Mouse (Mus musculus) spleen, adult 2 months (tissue): ENCODE results near the gene Spem1.

Experiments used
- CTCF ChIP-seq: fragments of 200-500 bp; IDR thresholded peaks from 2 replicates; pipeline ENCODE4 v1.5.1; 2011; ENCODE audit warnings: mild to moderate bottlenecking, inconsistent platforms; ENCODE audit not compliant: insufficient read depth, insufficient read length, insufficient replicate concordance; ENCODE audit errors: extremely low read depth
- POLR2A ChIP-seq: fragments of 200-500 bp; IDR thresholded peaks from 2 replicates; pipeline ENCODE4 v1.6.1; 2011; ENCODE audit warnings: low read depth, low read length, inconsistent platforms

GRCm38 (mm10) chr11:69793429-69793828 lies 28.6 kb downstream of the Spem1 start:
- TF ChIP-seq POLR2A (no peak), CTCF (no peak)
